Mouse (Mus musculus): ENCODE measurements around the gene Bcorl1. TPM values are rescaled to one million over a fixed set of nuclear protein-coding genes. Genes with fewer than 3 reads are reported as not detected.

The Bcorl1 gene
- polyA plus RNA-seq, 1 experiment from 2014 or later: 3.1 TPM

Other genes starting within 250 kb of the Bcorl1 start
- gene Xpnpep2, start 232.6 kb upstream of the Bcorl1 start, polyA plus RNA-seq (2015; fragmentation: Nextera tagmentation; extraction: Ambion mirVana): 0.49 and 0.70 TPM in 2 replicates
- gene Sash3, start 194.9 kb upstream of the Bcorl1 start, polyA plus RNA-seq (2015; fragmentation: Nextera tagmentation; extraction: Ambion mirVana): 2.2 and 13.3 TPM in 2 replicates
- gene Zdhhc9, start 132.5 kb upstream of the Bcorl1 start, polyA plus RNA-seq (2015; fragmentation: Nextera tagmentation; extraction: Ambion mirVana): 3.1 and 4.2 TPM in 2 replicates
- 9.0 and 9.8 TPM in 2 replicates for gene Utp14a, start 84.5 kb upstream of the Bcorl1 start, polyA plus RNA-seq (2015; fragmentation: Nextera tagmentation; extraction: Ambion mirVana)
- 8.4 and 11.2 TPM in 2 replicates for gene Elf4, start 121.8 kb downstream of the Bcorl1 start, polyA plus RNA-seq (2015; fragmentation: Nextera tagmentation; extraction: Ambion mirVana)
- 102 and 115 TPM in 2 replicates for gene Aifm1, start 172.2 kb downstream of the Bcorl1 start, polyA plus RNA-seq (2015; fragmentation: Nextera tagmentation; extraction: Ambion mirVana)
- 4.9 and 5.0 TPM in 2 replicates for gene Rab33a, start 177.9 kb downstream of the Bcorl1 start, polyA plus RNA-seq (2015; fragmentation: Nextera tagmentation; extraction: Ambion mirVana)

All from heart, embryonic 15.5 days (tissue).